Mouse (Mus musculus): ENCODE measurements around the gene Asb4. TPM values are rescaled to one million over a fixed set of nuclear protein-coding genes. Genes with fewer than 3 reads are reported as not detected.
A peak's percentile ranks its signal among the peaks of the same experiment; 100 is the strongest.

Asb4 gene
- total RNA-seq, 4 experiments from 2014 or later: 0.25 to 0.73 (median 0.37) TPM; not detected in 1

DNA sequence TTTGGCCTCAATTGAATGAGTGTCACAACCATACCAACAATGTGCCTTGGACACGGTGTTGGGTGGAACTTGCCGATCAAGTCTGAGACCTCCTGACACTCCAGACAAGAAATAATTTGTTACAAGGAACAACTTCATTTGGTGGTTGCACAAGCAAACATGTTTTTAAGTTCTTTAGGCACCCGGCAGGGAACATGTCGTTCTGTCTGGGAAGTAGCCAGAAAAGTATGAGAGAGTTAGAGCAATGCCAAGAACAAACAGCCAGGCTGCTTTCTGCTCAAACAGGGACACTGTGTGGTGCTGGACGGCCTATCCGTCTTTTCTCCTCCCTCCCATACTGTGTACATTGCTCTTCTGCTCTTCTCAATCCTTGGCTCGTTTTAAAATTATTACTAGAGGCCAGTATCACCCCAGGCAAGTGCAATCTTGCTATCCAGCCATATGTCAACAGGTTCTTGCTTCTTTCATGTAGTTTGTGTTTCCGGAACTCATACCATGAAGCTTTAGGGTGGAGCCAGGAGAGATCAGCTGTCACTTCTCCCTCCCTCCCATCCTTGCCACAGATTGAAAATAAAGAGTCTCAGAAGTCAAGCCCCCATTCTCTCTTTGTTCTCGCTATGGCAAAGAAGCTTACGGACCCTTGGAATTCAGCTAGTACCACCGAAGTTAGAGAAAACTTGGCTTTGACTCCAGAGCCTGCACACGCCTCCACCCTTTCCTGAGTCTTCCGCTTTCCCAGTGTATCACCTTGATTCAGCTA is 60.1 kb downstream of the Asb4 start:
- peak in 1 of 2 experiments; percentile 64 for DNase-seq (ENCODE audit: low spot score in 2 of 2)

DNA sequence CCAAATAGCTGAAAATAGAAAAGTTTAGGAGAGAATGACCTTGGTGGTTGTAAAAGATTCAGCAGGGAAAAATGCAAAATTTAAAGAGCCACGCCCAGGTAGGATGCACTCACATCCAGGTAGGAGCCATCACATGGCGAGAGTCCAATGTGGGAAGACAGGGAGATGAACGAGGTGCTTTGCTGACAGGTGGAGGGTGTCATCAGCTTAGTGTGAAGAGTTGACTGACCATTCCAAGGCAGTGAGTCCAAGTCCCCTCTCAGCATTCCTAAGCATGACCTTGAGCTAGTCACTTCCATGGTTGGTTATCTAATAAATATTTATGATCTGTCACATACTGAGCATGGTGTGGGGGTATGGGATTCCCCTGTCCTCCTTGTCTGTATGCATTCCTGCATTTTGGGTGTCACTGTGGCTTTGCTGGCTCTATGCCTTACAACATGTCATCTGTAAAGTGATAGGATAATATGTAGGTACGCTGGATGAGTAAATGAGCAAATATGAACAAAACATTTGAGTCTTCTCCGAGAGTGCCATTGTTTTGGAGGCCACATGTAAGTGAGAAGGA is 61.2 kb downstream of the Asb4 start:
- DNase-seq (ENCODE audit: low spot score in 2 of 2): no peak

DNA sequence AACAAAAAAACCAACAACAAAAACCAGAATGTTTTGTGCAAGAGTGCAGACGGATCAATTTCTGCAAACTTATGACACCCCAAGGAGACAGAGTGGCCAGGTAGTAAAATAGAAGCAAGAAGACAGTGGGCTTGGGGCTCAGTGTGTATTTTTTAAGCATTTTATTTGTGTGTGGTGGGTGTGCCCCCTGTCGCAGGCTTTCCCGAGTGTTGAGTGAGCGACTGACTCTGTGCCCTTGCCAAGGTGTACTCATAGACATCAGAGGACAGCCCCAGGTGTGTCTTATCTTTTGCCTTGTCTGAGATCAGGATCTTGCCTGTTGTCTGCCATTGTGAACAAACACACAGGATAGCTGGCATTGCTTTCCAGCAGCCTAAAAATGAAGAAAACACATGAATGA is 63.8 kb downstream of the Asb4 start:
- no peak for DNase-seq (ENCODE audit: low spot score in 2 of 2)

DNA sequence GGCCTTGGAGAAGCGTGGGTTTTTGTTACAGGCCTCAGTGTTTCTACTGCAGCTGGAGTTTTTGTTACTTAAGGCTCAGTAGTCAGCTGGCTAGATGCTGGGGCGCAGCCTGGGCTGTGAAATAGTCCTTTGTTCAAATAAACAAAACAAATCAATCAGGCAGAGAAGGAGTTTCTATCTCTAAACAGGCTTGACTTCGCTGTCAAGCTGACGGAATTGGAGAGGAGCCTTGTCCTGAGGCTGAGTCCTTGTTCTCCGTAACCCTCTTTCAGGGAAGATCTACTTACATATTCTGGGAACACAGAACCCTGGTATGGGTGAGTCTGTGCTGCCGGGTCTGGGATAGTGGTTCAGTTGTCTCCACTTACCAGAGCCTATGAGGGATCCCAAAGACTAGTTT is 64.4 kb downstream of the Asb4 start:
- DNase-seq (ENCODE audit: low spot score in 2 of 2): peak; percentile 23 to 31

DNA sequence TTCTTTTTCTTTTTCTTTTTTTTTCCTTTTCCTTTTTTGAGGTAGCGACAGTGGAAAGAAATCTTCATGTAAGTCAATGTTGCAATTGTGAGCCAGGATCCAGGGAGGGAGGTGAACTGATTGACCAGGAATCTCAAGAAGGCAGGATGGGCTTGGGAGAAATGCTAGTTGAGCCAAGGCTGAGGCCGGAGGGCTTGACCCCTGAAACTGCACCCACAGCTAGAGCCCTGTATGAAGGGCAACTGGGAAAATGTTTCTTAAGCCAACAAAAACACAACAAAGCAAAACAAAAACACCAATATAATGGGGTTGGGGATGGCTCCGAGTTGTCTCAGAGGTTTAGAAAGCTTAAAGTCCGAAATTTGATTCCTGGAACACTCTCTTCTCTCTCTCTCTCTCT is 65.2 kb downstream of the Asb4 start:
- no peak for DNase-seq (ENCODE audit: low spot score in 2 of 2)

DNA sequence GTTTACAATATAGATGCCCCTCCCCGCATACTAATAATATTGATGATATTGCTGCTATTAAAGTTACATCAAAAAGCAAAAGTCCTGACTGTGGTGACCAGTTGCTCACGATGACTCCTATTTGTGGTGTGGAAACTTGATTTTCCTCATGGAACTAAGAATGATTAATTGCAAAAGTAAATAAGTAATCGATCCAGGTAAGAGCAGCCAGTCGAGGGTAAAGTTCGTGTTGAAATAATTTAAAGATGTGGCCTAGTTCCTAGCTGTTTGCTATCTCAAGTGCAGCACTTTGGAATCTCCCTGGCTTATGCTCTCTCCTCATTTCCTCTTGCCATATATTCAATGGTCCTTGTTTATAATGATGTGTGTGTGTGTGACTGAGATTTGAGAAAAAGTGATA is 66.7 kb downstream of the Asb4 start:
- no peak for DNase-seq (ENCODE audit: low spot score in 2 of 2)

DNA sequence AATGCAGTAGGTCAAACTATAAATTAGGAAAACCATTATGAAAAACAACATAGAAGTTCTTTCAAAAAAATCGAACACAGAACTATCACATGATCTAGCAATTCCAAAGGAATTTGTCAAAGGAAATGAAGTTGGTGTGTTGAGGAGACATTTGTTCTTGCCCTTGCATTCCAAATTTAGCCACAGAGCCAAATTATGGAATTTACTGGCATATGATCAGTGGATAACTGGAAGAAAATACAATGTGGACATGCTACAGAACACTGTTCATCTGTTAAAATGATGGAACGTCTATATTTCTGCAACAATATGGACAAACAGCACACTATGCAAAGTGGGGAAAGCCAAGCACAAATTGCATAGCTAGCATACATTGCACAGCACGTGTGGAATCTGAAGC is 72.7 kb downstream of the Asb4 start:
- DNase-seq (ENCODE audit: low spot score in 2 of 2): no peak

DNA sequence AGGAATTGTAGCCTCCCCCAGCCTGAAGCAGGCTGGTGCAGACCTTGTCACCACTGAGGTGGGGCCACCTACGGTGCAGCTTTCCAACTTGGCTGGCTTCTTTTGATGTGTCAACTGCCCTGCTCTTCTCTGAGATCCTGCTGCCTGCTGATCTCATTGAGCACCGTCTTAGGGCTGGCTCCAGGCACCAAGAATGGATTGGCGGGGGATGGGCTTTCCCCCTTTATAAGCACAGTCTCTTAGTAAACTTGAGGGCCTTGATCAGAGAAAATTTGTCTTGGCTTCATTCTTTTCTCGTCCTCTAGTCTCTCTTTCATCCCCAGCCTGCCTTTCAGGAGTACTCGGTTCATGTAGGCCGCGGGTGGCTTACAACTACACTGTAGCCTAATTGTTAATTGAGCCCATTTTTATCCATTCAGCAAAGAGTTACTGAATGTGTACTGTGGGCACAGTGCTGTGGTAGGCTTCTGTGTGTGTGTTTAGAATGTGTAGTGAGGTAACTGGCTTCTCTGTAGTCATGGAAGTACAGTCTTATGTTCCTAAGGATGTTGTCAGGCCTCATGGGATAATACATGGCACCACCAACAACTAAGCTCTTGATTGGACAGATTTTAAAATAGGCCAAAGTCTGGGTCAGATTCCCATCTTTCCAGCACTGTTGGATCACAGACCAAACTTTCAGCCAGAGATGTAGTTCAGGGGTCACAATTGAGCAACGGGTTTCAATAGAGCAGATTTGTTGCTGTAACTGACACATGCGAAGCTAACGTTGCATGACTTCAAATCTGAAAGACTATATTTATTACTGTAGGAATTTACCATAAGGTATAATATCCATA is 87.5 kb downstream of the Asb4 start:
- no peak for DNase-seq (ENCODE audit: low spot score in 2 of 2)

DNA sequence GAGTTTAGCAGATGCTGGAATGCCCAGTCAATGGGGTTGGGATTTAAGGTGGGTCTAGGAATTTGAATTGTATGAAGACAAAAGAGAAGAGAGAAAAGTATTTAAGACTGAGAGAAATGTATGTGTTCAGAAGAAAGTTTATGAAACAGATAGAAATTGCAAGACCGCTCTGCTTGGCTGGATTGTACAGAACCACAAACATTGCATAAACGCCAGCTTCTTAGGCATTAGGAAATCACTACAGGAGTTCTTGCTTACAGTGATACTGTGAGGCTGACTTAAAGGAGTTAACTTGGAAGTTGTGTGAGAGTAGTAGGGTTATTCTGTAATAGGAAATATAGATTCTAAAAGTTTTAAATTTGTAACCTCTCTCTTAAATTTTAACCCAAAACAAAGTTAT is 89.5 kb downstream of the Asb4 start:
- DNase-seq (ENCODE audit: low spot score in 2 of 2): no peak

DNA sequence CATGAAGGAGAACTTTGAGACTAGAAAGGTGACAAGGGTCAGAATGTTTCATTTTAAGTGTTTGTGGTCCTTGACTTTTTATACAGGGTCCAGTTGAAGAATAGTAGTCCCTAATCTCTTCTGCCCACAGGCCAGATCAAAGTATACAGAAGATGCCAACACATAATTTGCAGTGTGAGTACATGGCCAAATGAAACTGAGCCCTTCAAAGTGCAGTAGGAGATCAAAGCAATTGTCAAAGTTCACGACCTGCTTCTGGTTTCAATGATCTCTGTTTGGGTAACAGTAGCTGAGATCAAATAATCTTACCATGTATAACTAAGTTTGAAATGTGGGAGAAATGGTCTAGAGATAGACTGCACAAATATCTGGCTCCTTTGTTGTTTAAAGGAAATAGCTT is 90.8 kb downstream of the Asb4 start:
- DNase-seq (ENCODE audit: low spot score in 2 of 2): no peak

DNA sequence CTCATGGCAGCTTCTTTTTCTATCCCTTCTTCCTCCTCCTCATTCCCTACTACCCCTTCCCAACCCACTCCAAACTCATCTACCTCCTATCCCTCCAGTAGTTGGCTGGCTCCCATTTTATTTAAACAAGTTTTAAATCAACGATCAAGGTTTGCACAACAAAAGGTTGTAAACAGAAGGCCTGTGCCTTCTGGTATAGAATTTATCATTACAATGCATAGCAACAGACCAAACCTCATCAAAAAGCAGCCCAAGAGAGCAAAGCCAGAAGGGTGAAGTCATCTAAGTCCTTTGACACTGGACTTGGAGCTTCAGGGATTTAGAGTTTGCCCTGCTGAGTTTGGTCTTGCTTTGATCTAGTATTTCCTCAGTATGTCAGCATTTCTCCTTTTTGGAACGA is 97.9 kb downstream of the Asb4 start:
- DNase-seq (ENCODE audit: low spot score in 2 of 2): no peak

DNA sequence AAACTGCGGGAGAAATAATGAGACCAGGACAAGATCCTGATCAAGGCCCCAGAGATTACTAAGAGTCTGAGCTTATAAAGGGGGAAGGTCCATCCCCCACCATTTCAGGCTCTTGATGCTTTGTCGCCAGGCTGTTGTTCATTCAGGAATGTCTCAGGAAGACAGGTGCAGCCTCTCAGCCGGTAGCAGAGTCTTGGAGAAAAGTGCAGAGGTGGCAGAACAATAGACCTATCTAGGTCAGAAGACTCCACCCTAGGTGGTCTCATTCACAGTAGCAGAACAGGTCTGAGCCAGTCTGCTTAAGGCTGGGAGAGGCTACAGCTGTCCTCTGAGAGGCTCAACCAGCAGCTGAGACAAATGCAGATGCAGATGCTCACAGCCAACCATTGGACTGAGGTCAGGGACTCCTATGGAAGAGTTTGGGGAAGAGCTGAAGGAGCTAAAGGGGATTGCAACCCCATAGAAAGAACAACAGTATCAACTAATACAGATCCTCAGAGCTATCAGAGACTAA is 99.1 kb downstream of the Asb4 start:
- no peak for DNase-seq (ENCODE audit: low spot score in 2 of 2)

Other genes with a start within 250 kb of the Asb4 start
- not detected for gene Pon1, start 189.4 kb upstream of the Asb4 start, total RNA-seq (2022)
- gene Pon3, start 127.1 kb upstream of the Asb4 start, total RNA-seq (2022): 1 to 10 TPM; 3.1 to 7.0 (median 3.7) TPM
- 10 to 100 TPM; 19.6 to 21.8 (median 20.3) TPM for gene Pon2, start 84.9 kb upstream of the Asb4 start, total RNA-seq (2022)
- gene Pdk4, start 112.9 kb downstream of the Asb4 start, total RNA-seq (2022): 10 to 100 TPM; 16.2 to 24.4 (median 18.5) TPM